Mouse (Mus musculus) hindbrain, embryonic 11.5 days (tissue): ENCODE measurements around the gene Dpep3. TPM values are rescaled to one million over a fixed set of nuclear protein-coding genes. Genes with fewer than 3 reads are reported as not detected.
"Not testable (repeated sequence)": the region's sequence is repeated elsewhere in the genome, so short reads cannot be mapped to it uniquely, and the experiment has no call there.

Source experiments
- ATAC-seq: fragments of 200-750 bp; cut with Nextera tagmentation; 2 replicates; pipeline ENCODE4 v1.8.0; 2017; ENCODE audit warnings: mild to moderate bottlenecking, moderate TSS enrichment, moderate library complexity; ENCODE audit not compliant: low FRiP score
- DNase-seq: peaks from one replicate; pipeline ENCODE4 v3.0.0-alpha.2; 2015; ENCODE audit warnings: low spot score
- H3K27ac ChIP-seq: fragments of 300-500 bp; sonication (generic); 2 replicates; pipeline ENCODE4 v1.5.1; 2014; ENCODE audit warnings: mild to moderate bottlenecking, low read depth, low read length
- H3K27me3 ChIP-seq: fragments of 300-500 bp; sonication (generic); 2 replicates; pipeline ENCODE4 v1.6.1; 2014; ENCODE audit warnings: mild to moderate bottlenecking, low read length, moderate library complexity, mixed read lengths; ENCODE audit not compliant: control insufficient read depth, insufficient read depth
- H3K36me3 ChIP-seq: fragments of 300-500 bp; sonication (generic); 2 replicates; pipeline ENCODE4 v1.6.1; 2014; ENCODE audit warnings: mild to moderate bottlenecking, low read length, moderate library complexity, mixed read lengths; ENCODE audit not compliant: control insufficient read depth, insufficient read depth
- H3K4me1 ChIP-seq: fragments of 300-500 bp; sonication (generic); replicated peaks from 2 replicates; pipeline ENCODE4 v1.6.1; 2014; ENCODE audit warnings: low read length, mixed read lengths; ENCODE audit not compliant: control insufficient read depth, insufficient read depth
- H3K4me2 ChIP-seq: fragments of 300-500 bp; sonication (generic); replicated peaks from 2 replicates; pipeline ENCODE4 v1.6.1; 2014; ENCODE audit warnings: mild to moderate bottlenecking, low read depth, low read length
- H3K4me3 ChIP-seq: fragments of 300-500 bp; sonication (generic); 2 replicates; pipeline ENCODE4 v1.5.1; 2014; ENCODE audit warnings: low read depth, low read length
- H3K9ac ChIP-seq: fragments of 300-500 bp; sonication (generic); 2 replicates; pipeline ENCODE4 v1.6.1; 2014; ENCODE audit warnings: low read depth, low read length
- H3K9me3 ChIP-seq: fragments of 300-500 bp; sonication (generic); 2 replicates; pipeline ENCODE4 v1.6.1; 2016; ENCODE audit warnings: low read length; ENCODE audit not compliant: control insufficient read depth
- WGBS: fragments of 180-500 bp; shearing (Covaris S2); extraction: QIAGEN DNeasy Blood & Tissue Kit; methylation state at CpG from one replicate; pipeline ENCODE4 v1.1.7; 2014; 5-methylcytosine and 5-hydroxymethylcytosine counted together
- polyA plus RNA-seq: library from polyadenylated mRNA; unstranded; fragments of >200 nt; fragmentation: Nextera tagmentation; extraction: Ambion mirVana; gene quantifications from 2 replicates; pipeline ENCODE4 v1.2.1, GENCODE M21; 2014

The Dpep3 gene
- polyA plus RNA-seq, 1 experiment from 2014 or later = not detected

DNA sequence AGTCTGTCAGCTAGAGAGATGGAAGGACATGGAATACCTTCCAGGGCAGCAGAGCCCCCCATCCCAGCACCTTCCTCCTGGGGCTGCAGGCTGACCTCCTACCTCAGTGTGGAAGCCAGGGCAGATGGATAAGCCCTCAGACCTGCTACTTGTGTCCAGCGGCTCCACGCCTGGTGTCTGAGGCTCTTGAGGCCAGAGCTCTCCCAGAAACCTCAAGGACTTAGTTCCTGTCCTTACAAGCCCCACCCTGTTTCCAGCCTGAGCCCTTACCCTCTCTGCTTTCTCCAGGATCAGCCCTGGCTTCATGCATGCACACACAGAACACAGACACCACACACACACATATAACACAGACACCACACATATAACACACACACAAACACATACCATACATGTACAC, 12.3 kb upstream of the Dpep3 start:
- H3K4me2 ChIP-seq = no peak overlapping the region
- no peaks in the 10 kb centered on the region for H3K4me1 ChIP-seq
- no peak for ATAC-seq
- no peak overlapping the region for H3K4me3 ChIP-seq
- WGBS = 94% methylated on average over 2 of the region's 2 CpGs
- DNase-seq = no peak
- H3K36me3 ChIP-seq = no peaks in the 10 kb centered on the region
- H3K9ac ChIP-seq = no peak overlapping the region
- H3K27me3 ChIP-seq = no peaks in the 10 kb centered on the region
- H3K9me3 ChIP-seq = no peaks in the 10 kb centered on the region
- H3K27ac ChIP-seq = no peak overlapping the region

GRCm38 (mm10) chr8:105990856-105991387, 11.7 kb upstream of the Dpep3 start, which contains the start of gene Dus2:
Dus2 (plus strand) TSS chr8:105991337.
- DNase-seq (peak; percentile 89), ATAC-seq (no peak)
- no peak within 1 kb of the TSS for H3K4me3 ChIP-seq

DNA sequence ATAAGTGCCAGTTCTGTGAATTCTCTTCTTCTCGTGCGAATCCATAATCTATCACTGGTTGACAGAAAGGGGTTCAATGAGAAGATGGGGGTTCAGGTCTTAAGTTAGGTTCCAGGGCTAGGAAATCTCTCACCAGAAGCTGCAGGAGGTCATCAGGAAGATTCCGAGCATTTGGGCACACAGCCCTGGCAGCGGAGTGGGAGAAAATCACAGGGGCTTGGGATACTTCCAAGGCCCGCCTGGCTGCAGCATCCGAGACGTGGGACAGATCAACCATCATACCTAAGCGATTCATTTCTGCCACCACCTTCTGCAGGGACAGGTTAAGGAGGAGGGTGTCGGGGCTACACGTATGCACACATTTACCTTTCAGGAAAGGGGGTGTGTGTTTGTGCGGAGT, 9.3 kb upstream of the Dpep3 start:
- Histone ChIP-seq H3K36me3 (no peaks in the 10 kb centered on the region), H3K9me3 (no peaks in the 10 kb centered on the region), H3K9ac (no peak overlapping the region), H3K4me1 (no peaks in the 10 kb centered on the region), H3K4me3 (no peak overlapping the region), H3K27me3 (no peaks in the 10 kb centered on the region), H3K4me2 (no peak overlapping the region), H3K27ac (no peak overlapping the region)
- DNase-seq (no peak), ATAC-seq (no peak)
- WGBS = 84% methylated on average over 11 of the region's 11 CpGs

More at GRCm38 (mm10) chr8:105990856-105991387, 11.7 kb upstream of the Dpep3 start, which contains the start of gene Dus2:
- Histone ChIP-seq H3K27ac (no peak within 1 kb of the TSS), H3K4me2 (0 out of 2 replicates have a peak within 1 kb of the TSS, but pooled peaks have one; percentile 11), H3K9ac (0 out of 2 replicates have a peak within 1 kb of the TSS, but pooled peaks have one; percentile 8), H3K27me3 (no peaks in the 10 kb centered on the region), H3K9me3 (no peaks in the 10 kb centered on the region), H3K4me1 (no peaks in the 10 kb centered on the region), H3K36me3 (no peaks in the 10 kb centered on the region)
- WGBS = 10% methylated on average over 15 of the region's 15 CpGs

DNA sequence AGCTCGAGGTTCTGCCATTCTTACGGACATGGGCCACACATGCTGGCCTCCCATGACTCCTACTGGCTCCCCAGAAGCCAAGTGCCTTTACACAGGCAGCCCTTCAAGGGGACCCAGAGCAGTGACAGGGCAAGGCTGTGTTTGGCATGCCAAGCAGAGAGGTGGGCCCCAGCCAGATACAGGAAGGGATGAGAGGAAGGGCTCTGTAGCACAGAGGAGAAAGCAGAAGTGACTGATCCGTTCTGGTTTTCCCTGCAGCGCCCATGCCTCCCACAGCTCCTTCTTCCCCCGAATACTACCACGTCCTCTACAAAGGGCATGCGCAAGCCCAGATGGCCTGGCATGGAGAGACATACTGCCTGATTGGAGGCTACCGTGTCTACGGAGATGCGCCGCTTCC, 4.2 kb upstream of the Dpep3 start:
- not testable (repeated sequence) for H3K4me3 ChIP-seq, H3K4me1 ChIP-seq, H3K9me3 ChIP-seq, H3K27ac ChIP-seq, ATAC-seq, DNase-seq, H3K4me2 ChIP-seq, H3K9ac ChIP-seq, H3K36me3 ChIP-seq, H3K27me3 ChIP-seq
- 83% methylated on average over 11 of the region's 11 CpGs for WGBS

DNA sequence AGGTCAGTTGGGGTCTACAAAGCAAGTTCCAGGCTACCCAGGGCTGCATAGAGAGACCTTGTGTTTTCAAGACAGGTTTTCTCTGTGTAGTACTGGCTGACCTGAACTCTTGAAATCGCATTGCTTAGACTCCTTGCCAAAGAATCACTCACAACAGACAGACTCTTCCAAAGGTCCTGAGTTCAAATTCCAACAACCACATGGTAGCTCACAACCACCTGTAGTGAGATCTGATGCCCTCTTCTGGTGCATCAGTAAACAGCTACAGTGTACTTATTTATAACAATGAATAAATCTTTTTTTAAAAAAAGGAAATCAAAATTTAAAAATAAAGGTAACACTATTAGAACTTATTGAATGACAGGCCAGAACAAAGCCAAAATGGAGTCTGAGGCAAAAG, 1.9 kb upstream of the Dpep3 start:
- Histone ChIP-seq H3K4me1 (no peaks in the 10 kb centered on the region), H3K27me3 (no peaks in the 10 kb centered on the region), H3K36me3 (no peaks in the 10 kb centered on the region), H3K9me3 (no peaks in the 10 kb centered on the region), H3K4me3 (no peak overlapping the region), H3K4me2 (no peak overlapping the region), H3K9ac (no peak overlapping the region), H3K27ac (no peak overlapping the region)
- DNase-seq = no peak
- no peak for ATAC-seq
- WGBS = 94% methylated on average over 1 of the region's 1 CpGs

GRCm38 (mm10) chr8:105975363-105975762, 3.9 kb downstream of the Dpep3 start:
- no peak overlapping the region for H3K27ac ChIP-seq
- H3K36me3 ChIP-seq = no peaks in the 10 kb centered on the region
- H3K4me2 ChIP-seq = no peak overlapping the region
- no peak overlapping the region for H3K9ac ChIP-seq
- DNase-seq = no peak
- no peaks in the 10 kb centered on the region for H3K4me1 ChIP-seq
- no peak for ATAC-seq
- H3K4me3 ChIP-seq = no peak overlapping the region
- no peaks in the 10 kb centered on the region for H3K9me3 ChIP-seq
- H3K27me3 ChIP-seq = no peaks in the 10 kb centered on the region
- 63% methylated on average over 7 of the region's 7 CpGs for WGBS

DNA sequence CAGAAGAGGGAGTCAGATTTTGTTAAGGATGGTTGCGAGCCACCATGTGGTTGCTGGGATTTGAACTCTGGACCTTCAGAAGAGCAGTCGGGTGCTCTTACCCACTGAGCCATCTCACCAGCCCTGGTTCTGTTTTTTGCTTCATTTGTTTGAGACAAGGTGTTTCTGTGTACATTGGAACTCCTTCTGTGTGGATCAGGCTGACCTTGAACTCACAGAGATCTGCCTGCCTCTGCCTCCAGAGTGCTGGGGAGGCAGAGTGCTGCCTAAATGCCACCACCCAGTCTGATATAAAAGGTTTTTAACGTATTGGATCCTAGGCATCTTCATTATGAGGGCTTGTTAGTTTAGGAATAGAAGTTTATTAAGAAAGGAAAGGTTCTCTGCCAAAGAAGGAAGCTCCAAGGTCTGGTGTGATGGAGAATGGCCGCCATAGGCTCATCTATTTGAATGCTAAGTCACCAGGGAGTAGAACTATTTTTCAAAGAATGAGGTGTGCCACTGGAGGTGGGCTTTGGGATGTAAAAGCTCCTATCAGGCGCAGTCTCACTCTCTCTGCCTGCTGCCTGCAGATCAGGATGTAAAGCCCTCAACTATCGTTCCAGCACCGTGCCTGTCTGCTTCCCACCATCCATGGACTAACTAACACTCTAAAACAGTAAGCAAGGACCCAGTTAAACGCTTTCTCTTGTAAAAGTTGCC, 8.1 kb downstream of the Dpep3 start:
- H3K36me3 ChIP-seq = no peaks in the 10 kb centered on the region
- WGBS = 77% methylated on average over 8 of the region's 8 CpGs
- no peak overlapping the region for H3K9ac ChIP-seq
- ATAC-seq (no peak), DNase-seq (no peak)
- no peak overlapping the region for H3K4me3 ChIP-seq
- H3K27me3 ChIP-seq = peaks cover 7% of the 10 kb centered on the region
- no peaks in the 10 kb centered on the region for H3K4me1 ChIP-seq
- H3K27ac ChIP-seq = no peak overlapping the region
- H3K9me3 ChIP-seq = no peaks in the 10 kb centered on the region
- no peak overlapping the region for H3K4me2 ChIP-seq

GRCm38 (mm10) chr8:105969367-105969766, 9.9 kb downstream of the Dpep3 start:
- H3K4me1 ChIP-seq = 0 out of 2 replicates have a peak, but pooled peaks cover 2% of the 10 kb centered on the region
- no peaks in the 10 kb centered on the region for H3K9me3 ChIP-seq
- ATAC-seq = no peak
- peaks cover 22% of the 10 kb centered on the region for H3K27me3 ChIP-seq
- H3K4me3 ChIP-seq = no peak overlapping the region
- no peaks in the 10 kb centered on the region for H3K36me3 ChIP-seq
- DNase-seq = no peak
- no peak overlapping the region for H3K4me2 ChIP-seq
- no peak overlapping the region for H3K27ac ChIP-seq
- no peak overlapping the region for H3K9ac ChIP-seq
- WGBS = 77% methylated on average over 1 of the region's 1 CpGs
